Mouse (Mus musculus) layer of hippocampus, adult 11-12 months (tissue): ENCODE measurements around the gene Glt28d2.
"Not testable (repeated sequence)": the region's sequence is repeated elsewhere in the genome, so short reads cannot be mapped to it uniquely, and the experiment has no call there.

Source experiments
- DNase-seq: peaks from one replicate; pipeline ENCODE4 v3.0.0; 2022; ENCODE audit warnings: low spot score

Gene Glt28d2

DNA sequence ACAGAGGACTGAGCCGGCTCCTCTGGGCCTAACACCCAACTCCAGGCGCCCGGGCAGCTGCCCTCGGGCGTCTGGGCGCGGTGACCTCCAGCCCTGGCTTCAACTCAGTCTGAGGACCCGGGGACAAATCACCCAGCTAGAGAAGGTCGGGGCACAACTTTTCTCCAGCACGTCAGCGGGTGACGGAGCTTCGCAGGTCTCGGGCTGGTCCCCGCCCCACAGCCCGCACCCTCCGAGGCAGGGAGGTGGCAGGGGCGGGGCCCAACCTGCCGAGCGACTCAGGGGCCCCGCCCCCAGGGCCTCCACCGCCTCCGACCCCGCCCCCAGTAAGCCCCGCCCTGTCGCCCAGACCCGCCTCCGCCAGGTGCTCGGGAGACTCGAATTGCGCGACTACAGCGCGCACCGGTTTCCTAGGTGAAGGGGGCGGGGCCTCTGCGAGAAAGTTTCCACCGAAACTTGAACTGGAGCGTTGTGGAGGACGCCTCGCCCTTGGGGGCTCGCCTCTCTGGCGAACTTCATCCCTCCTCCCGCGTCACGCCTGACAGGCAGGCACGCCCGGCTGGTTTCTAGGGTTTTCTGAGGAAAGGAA, at the start of gene Glt28d2, which contains the start of gene Gm37240:
Gene Glt28d2, minus strand, starts transcription at position 278 of the 589 bp plus-strand sequence.
Gene Gm37240, minus strand, starts transcription at position 280 of the 589 bp plus-strand sequence.
- peak; percentile 48 for DNase-seq

DNA sequence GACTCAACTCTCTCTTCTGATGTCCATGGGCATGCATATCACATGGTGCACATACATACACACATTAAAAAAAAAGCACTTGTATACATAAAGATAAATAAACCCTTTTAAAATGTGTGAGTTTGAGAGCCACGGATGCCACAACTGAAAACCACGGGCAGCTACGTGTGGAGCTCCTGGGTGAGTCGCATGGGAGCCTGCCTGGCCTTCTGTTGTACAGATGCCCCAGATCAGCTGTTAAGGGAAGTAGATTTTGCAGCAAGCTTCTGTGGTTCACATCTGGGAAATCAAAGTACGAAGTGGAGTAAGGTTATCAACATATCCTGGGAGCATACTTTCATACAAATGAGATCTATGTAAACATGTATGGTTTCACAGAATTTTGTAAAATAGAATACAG, 46.3 kb upstream of the Glt28d2 start:
- DNase-seq = no peak

DNA sequence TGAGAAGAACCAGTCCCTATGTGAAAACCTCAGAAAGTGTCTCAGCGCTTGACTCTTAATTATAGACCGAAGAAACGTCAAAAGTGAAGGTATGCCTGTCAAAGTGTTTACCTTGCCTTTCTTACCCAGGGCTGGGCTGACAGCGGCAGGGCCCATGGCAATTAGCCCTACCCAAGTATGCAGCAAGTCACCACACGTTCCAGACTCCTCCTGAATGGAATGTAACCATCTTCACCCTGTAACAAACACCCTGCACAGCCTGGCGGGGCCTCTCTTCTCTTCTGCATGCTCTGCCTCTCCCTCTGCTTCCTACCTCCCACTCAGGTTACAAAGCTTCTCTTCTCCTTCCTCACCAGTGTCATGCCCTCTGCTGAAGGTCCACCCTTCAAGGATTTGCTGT, 44.5 kb upstream of the Glt28d2 start:
- DNase-seq = no peak

DNA sequence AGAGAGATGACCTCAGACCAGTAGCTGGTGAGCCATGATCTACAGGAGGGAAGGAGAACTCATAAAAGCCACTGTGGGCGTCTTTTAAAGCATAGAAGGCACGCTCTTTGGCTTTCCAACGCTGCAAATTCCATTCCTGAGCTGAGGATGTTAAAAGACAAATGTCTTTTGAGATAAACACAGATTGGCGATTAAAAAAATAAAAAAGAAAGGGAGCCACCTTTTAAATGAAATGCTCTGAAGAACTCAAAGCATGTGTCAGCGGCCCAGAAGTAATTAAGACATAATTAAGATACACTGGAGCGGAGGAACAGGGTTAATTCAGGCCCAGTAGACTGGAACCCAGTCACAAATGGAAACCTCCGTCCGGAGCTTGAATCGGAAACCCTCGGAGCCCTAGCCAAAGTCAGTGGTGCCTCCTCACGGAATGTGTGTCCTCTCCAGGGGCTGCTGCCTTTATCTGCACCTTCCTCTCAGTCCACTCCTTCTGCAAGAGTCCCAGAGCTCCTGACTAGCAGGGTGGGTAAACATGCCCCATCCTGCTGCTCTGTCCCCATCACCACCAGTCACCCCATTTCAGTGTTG, 43.4 kb upstream of the Glt28d2 start:
- DNase-seq = no peak

DNA sequence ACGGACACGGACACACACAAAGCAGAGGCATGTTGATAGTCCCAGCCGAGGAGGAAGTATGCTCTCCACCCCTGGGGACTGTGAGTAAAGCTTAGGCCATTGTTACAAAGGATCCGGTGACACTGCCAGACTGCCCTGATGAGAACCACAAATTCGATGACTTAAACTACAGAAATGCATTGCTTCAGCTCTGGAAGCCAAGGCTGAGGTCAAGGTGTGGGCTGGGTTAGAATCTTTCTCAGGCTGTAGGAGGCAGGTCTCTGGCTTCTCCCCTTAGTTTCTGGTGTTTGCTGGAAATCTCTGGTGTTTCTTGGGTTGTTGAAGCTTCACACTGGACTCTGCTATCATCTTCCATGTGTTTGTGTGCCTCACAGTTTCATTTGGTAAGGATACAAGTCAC, 42.4 kb upstream of the Glt28d2 start:
- no peak for DNase-seq

DNA sequence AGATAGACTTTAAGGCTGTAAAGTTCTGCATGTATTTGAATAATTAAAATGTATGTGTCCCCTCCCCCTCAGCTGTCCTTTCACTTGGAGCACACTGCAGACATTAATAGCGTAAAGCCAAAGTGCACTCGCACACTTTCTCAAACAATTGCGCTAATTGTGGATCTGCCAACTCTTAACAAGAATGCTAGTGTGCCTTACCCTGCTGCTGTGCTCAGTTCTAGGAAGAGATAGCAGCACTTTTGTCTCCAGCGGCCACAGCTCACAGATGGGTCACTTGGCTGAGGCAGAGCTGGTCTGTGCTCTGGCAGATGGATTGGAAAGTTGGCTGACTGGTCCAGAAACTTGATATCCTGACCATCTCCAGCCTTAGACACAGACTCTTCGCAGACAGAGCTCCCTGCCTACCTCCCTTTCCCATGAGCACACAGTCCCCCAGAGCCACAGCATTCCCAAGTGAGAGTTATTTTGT, 40.9 kb upstream of the Glt28d2 start:
- peak; percentile 55 for DNase-seq

DNA sequence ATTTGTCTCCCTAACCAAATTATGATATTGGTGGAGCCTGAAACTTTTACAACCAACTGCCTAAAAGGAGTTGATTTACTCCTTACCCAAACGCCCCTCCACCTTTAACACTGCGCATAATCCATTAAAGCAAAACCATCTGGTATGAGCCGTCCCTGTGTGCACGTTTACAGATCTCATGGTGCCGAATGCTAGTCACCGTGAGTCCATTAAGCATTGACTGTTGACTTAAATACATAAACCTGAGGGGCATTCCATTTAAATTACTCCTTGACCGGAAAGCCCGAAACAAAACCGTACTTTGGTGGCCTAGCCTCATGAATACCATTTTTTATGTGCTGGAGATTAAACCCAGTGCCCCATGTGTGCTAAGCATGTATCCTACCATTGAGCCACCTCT, 40.0 kb upstream of the Glt28d2 start:
- DNase-seq = no peak

DNA sequence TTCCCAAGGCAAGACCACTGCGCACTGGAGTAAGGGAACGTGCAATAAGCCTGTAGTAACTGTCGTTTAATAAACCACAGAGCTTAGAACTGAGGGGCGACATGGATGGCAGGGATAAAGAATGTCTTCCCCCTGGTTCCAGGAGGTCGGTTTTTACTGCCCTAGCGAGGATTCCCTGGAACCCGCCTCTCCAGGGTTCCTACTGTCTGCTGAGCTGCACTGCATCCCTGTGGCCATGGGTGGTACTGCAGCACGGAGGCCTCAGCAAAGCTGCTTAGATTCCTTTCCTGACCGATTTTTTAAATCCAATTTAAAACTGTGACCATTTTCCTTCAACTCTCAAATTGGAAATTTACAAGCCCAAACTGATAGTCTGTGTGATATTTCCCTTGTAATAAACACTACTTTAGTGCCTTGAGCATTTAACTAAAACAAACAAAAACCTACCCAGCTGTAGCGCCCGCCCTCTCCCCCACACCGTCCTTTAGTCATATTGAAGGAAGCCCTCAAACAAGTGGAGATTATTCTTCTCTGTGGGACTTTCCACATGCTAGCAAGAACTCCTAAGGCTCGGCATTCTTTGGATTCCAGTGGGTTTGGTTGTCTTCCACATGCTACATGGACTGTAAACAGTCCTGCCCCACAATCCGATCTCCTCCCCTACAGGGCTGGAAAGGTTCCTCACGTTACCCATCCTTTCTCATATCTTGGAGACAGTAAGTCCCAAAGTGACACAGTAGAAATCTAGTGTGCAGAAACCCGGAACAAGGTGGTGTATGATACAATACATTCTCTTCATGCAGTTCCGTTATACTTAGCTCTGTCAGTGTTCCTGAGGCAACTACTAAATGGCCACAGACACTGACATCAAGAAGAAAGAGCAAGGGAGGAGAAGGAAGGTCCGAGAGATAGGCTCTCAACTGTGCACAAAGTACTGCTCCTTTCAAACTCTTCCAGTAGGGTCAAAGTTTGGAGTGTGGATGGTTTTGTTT, 36.9 kb upstream of the Glt28d2 start:
- peak; percentile 88 for DNase-seq

DNA sequence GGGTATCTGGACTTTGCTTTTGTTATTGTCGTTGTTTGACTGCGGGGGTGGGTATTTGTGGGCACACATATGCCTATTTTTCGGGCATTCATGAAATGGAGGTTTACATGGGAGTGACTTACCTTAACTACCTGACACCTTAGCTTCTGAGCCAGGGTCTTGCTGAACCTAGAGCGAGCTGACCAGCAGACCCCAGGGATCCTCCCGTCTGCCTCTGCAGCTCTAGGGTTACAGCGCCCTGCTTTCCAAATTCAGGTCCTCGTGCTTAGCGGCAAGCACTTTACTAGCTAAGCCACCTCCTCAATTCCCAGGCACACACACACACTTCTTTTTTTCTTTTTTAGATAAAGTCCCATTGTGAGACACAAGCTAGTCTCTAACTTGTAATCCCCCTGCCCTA, 36.0 kb upstream of the Glt28d2 start:
- DNase-seq = no peak

DNA sequence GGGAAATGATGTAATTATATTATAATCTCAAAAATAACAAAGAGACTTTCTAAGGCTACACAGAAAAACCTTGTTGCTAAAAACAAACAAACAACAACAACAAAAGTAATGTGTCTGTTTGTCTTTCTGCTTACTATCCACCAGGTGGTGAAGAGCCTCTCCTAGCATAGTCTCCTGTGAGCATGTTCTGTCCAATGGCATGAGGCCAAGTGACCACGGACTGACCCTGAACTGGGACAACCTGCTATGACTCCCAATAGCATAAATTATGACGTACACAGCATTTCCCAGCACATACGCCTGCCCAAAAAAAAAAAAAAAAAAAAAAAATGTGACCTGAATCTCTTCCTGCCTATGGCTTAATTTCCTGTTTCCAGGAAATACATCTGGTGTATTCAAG, 35.0 kb upstream of the Glt28d2 start:
- no peak for DNase-seq

DNA sequence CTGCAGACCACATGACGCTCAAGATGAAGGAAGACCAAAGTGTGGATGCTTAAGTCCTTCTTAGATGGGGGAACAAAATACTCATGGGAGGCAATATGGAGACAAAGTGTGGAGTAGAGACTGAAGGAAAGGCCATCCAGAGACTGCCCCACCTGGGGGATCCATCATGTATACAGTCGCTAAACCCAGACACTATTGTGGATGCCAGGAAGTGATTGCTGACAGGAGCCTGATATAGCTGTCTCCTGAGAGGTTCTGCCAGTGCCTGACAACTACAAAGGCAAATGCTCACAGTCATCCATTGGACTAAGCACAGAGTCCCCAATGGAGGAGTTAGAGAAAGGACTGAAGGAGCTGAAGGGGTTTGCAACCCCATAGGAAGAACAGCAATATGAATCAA, 33.4 kb upstream of the Glt28d2 start:
- DNase-seq = not testable (repeated sequence)

DNA sequence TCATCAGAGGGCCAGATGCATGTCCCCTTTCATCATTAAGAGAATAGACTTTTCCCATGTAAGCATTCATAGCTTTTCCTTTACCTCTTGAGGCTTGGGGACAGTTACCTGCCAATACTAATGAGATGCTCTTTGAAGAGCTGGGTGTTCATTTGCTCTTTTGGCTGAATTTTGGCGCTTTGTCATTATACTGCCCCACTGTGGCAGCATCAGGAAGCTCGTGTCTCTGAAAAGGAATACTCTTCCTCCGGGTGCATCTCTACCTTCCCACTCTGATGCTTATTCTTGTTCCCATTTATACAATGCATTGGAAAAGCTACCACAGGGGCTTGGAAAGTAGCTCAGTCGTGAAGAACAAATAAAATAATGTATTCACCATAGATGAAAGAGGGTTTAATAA, 30.3 kb upstream of the Glt28d2 start:
- DNase-seq = peak; percentile 35

DNA sequence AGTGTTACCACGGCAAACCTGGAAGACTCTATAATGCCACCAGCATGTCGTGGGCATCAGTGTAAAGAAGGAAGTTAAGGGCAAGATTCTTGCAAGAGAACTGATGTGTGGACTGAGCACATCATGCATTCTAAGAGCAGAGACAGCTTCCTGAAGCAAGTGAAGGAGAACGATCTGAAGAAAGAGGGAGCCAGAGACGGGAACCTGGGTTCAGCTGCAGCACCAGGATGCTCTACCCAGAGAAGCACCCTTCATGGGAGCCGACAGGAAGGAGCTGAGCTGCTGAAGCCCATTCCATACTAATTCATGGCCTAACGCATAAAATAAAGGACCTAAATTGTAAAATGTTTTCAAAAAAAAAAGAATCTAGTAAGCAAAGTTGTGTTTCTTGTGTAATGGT, 27.5 kb upstream of the Glt28d2 start:
- DNase-seq = no peak

DNA sequence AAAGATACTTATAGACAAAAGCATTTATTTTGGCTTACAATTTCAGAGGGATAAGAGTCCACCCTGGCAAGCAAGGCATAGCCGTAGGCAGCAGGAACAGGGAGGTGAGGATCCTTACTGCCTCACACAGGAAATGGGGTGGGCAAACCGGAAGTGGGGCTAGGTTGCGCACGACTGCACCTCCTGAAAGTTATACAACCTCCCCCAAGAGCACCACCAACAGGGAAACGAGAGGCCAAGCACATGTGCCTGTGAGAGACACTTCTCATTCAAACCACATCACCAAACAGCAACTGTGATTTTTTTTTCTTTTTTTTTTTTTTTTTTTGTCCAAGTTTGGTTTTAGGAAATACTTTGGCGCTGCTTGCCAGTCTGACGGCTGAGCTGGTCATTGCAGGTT, 19.8 kb upstream of the Glt28d2 start:
- no peak for DNase-seq

DNA sequence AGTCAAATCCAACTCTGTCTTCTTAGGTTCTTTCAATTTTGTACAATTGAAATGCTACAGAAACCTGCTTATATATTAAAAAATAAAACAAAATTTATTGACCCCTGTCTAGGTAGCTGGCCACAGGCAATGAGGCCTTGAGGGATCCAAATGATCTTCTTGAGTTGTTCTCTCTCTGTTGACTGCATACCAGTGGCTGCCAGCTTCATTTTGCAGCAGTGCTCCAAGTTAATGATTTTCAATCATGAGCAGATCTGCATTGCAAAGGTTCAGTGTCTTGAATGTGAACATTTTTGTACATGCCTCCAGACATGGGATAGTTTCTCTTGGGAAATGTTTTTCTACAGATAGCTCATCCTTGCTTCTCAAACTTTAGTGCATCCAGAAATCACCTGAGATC, 17.1 kb upstream of the Glt28d2 start:
- no peak for DNase-seq

DNA sequence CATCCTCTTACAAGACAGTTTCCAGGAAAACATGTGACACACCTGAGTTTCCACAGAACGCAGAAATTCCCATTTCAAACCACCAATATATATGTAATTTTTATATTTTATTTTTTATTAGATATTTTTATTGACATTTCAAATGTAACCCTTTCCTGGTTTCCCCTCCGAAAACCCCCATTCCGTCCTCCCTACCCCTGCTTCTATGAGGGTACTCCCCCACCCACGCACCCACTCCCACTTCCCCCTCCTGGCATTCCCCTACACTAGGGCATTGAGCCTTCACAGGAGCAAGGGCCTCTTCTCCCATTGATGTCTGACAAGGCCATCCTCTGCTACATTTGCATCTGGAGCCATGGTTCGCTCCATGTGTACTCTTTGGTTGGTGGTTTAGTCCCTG, 7.7 kb upstream of the Glt28d2 start:
- DNase-seq = no peak

DNA sequence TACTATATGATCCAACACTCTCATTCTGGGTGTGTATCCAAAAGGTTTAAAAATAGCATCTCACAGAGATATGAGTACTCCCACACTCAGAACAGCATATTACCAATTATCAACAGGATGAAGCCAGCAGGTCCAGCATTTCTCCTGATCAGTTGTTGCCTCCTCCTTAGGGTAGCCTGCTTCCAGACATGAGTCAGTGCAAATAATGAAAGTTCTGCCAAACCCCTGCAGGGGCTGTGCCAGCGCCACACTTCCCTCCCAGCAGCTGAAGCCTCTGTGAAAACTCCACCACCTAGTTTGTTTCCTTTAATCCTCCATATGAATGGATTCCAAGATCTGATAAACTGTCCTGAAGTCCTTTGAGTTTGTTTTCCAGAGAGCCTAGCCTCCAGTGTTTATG, 4.3 kb upstream of the Glt28d2 start:
- peak; percentile 27 for DNase-seq

DNA sequence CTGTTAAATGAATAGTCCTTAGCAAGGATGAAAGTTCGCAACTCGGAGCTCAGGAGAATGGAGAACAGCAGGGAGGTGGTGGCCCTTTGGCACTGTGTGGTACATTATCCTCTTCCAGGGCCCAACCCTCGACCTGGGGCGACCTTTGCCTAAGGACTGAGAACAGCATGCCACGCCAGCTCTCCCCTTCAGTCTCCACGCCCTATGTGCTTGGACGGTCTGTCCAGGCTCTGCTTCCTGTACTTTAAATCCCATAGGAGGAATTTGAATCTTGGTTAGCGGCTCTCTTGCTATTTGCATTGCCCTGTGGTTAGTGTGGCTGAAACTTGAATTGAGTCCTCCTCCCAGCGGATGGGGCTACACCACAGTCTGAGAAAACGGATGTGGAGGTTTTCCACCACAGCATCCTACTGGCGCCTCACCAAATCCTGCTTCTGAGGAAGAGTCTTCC, 930 bp upstream of the Glt28d2 start:
- no peak for DNase-seq

DNA sequence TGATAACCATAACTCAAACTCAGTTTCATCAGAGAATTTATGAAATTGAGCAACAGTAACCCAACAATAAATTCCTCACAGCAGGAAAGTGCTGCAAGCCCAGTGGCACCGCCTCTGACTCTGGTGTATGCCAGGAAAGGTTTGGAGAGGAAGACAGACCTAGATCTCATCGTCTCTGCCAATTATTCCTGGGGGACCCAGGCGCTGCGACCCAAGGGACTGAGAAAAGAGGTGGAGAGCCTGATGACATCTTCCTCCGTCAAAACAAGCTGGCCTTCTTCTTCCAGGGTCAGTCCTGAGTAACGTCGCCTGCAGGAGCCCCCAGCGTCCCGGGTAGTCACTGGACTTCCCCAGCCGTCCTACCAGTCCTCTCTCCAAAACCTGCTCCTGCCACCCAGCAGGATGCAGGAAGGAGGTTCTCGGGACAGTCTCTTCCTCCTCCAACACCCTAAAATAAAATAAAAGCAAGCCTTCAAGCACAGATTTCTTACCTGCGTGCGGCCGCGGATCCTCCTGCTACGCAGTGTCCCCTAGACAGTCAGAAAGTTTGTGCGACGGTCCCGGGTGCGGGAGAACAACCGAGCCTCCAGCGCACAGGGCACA, 579 bp downstream of the Glt28d2 start:
- DNase-seq = no peak

DNA sequence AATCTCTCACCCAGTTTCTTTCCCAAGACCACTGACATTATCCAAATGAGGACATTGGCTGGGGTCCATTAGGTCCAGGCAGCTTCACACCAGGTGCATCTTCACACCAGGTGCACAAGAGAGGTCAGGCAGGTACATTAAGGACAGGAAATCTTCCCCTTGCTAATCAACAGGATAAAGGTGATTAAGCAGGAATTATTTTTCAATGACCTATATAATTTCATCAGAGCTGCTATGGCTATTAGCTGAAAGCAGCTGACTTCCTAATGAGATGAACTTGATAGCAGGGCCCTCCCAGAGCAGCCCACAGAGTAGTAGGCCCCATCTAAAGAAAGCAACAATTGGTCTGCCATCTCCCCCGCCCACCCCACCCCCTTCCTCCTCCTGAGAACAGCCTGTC, 1.4 kb downstream of the Glt28d2 start:
- DNase-seq = no peak

DNA sequence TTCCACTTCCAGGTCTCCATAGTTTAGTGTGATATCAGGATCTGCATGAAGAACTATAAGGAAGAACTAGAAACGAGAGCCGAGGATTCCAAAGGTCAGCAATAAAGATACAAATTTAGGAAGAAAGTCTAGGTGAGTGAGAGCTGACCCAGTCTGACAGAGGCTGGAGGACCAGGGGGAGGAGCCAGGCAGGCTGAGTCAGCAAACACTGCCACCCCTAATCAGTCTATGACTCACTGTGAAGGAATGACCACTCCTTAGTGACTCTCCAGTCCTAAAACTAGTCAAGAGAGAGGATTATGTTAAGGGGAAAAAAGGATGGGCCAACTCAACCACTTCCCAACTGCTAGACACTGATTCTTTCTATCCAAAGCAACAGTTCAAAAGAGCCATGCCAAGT, 6.6 kb downstream of the Glt28d2 start:
- no peak for DNase-seq

DNA sequence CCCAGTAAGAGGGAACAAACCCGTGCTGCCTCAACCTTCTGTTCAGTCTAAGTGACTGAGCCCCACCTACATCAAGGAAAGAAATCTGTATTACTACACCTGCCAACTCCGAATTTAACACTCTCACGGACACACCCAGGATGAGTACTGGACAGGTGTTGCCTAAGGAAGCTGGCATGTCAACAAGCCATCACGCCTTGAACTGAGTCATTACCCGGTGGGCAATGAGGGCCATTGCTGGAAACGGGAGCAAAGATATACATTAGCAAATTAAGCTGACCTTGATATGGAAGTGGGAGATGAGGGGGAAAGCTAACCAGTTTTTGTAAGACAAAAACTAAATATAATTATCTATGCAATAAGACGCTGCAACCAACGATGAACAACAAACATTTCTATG, 7.2 kb downstream of the Glt28d2 start:
- DNase-seq = no peak
